Mouse (Mus musculus) cerebellum, adult 11 months (tissue): ENCODE data around the gene Fez1.

Experiments used
- DNase-seq: peaks from one replicate; pipeline ENCODE4 v3.0.0; 2022

Gene Fez1

GRCm38 (mm10) chr9:36821644-36822000, at the start of gene Fez1:
Gene Fez1 (plus strand): TSS chr9:36821864.
- DNase-seq, result peak; percentile 39

DNA sequence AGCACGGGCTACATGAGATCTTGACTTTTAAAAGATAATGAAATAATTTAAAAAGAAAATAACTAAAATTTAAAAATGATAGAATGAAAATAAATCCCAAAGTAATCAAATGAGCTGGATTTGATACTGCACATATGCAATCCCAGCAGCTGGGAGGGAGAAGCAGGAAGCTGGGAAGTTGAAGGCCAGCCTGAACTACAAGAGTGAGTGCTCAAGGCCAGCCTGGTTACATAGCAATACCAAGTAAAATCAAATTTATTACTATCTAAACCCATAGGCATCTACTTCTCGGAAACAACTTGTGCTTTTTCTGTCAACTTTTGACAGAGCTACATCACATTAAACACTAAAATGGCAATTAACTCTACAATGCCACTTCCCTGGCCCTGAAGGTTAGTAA, 37.7 kb upstream of the Fez1 start:
- DNase-seq, result no peak

DNA sequence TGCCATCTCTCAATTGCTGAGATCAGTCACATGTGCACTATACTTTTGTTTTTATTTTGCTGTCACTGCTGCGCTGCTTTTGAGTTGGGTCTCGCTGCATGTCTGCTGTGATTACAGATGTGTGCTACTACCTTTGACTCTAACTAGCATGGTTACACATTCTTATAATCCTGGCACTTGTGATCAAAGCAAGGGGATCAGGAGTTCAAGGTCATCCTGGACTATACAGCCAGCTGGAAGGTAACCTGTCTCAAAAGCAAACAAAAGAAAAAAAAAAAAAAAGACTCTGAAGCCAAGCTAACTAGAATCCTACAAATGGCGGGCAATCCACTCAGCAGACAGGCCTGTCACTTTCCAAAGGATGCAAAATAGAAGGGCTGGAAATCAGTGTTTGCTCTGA, 29.5 kb upstream of the Fez1 start:
- DNase-seq, result no peak

DNA sequence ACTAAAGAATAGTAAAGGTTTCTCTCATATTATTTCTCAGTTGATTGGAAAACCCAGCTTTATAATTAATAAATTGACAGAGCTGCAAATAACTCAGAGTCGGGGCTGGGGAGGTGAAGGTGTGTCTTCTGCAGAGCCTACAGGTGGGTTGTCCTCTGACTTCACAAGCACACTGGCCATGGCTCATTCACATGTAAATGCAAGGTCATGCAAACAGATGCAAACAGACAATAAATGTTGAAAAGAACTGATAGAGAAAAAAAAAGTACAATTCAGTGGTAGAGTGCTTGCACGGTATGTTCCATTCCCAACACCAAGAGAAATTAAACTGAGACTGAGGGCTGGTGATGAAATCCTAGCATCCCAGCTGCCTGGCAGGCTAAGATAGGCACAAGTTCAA, 27.2 kb upstream of the Fez1 start:
- DNase-seq, result no peak

- no peak for DNase-seq
Measured at GRCm38 (mm10) chr9:36795556-36795955, 26.1 kb upstream of the Fez1 start.

GRCm38 (mm10) chr9:36796224-36796623, 25.4 kb upstream of the Fez1 start:
- no peak for DNase-seq

DNA sequence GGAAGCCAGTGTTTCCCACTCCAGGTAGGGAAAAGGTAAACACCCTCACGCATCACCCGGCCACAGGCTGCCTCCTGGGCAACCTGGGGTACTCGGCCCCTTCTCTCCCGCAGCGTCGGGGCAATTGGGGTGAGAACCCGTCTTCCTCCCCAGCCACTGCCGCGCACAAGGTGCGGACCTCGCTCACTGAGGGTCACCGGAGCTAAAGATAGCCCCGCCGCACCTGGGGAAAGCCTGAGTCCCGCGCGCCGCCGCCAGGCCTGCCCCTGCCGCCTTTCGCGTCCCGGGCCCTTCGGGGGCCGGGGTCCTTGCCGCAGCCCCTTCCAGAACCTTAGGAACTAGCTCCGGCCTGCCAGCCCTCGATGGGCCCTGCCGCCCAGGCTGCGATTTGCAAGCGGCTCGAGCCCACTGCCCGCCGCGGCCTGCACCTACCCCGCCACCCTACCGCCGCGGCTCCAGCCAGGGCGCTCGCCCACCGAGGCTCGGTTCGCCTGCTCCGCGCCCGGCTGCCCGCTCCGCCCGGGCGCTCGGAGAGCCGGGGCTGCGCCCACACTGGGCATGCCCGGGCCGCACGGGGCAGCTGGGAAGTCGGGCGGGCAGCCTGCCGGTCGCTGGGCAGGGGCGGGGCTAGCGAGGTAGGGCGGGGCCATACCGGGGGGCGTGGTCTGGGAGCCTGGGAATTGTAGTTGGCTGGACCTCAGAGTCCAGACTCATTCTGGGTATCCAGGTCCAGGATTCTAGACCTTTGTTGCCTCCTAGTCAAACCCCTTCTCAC, 24.7 kb upstream of the Fez1 start, which contains the start of gene Ei24:
Ei24 (minus strand) TSS at position 613 of the 775 bp plus-strand sequence.
- DNase-seq, result peak; percentile 96

GRCm38 (mm10) chr9:36801961-36802360, 19.7 kb upstream of the Fez1 start:
- DNase-seq, result no peak

- no peak for DNase-seq
Measured at GRCm38 (mm10) chr9:36802951-36803350, 18.7 kb upstream of the Fez1 start.

GRCm38 (mm10) chr9:36803386-36803785, 18.3 kb upstream of the Fez1 start:
- DNase-seq, result no peak

DNA sequence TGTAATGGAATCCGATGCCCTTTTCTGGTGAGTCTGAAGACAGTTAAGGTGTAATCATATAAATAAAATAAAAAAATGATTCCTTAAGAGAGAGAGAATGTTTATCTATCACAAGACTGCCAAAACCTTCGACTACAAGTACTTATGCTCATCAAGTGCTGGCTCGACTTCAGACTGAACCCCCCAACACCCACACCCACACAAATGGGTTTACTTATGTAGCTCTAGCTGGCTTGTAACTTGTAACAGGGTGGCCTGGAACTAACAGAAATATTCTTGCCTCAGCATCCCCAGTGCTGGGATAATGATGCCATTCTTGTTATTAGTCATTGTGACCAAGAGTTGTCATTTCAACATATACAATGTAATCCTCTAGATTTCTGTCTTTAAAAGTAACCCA, 17.7 kb upstream of the Fez1 start:
- DNase-seq, result no peak

DNA sequence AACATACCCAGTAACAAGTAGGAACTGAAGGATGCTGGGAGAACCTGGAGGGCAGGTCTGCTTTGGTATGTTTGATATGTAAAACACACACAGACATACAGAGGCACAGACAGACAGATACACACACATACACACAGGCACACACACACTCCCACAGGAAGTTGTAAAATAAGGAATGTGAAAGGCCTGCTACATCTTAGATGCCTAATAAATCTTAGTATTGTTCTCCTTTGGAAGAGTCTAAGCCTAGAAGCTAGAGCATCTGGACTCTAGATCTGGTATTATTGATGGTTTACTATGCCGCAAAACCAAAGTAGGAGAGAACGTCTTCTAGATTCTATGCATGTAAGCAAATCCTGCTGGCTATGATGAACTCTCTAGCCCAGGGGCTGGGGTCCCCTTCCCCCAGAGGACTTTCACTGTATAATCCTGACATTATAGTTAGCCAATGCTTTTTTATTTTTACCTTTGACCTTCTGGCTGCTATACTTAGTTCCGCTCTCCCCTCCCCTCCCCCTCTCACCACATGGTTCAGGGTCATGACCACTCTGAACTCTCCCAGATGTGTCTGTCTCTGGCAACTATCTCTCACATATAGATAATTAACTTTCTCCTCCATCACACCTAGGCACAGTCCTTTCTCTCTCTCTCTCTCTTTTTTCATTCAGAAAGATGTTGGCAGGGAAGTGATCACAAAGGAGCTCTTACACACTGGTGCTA, 16.2 kb upstream of the Fez1 start:
- no peak for DNase-seq

GRCm38 (mm10) chr9:36808126-36808785, 13.4 kb upstream of the Fez1 start:
- no peak for DNase-seq

- DNase-seq, result no peak
Measured at GRCm38 (mm10) chr9:36814486-36814885, 7.2 kb upstream of the Fez1 start.

DNA sequence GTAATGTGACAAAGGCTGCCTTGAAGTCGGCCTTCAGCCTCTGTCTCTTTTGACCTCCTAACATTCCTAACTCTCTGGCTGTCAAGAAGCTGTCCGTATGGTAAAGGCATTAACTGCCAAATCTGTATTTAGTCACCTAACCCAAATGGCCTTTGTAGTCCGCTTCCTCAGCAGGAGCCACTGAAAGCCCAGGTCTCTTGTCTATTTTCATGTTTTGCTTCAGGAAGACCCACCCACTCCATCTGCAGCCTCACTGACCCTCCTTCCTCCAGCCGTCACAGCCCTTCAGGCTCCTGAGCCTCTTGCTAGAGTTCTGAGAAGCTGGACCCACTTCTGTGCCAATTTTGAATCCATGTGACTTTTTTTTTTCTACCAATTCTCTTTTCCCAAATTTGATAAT, 2.8 kb upstream of the Fez1 start:
- DNase-seq, result no peak

DNA sequence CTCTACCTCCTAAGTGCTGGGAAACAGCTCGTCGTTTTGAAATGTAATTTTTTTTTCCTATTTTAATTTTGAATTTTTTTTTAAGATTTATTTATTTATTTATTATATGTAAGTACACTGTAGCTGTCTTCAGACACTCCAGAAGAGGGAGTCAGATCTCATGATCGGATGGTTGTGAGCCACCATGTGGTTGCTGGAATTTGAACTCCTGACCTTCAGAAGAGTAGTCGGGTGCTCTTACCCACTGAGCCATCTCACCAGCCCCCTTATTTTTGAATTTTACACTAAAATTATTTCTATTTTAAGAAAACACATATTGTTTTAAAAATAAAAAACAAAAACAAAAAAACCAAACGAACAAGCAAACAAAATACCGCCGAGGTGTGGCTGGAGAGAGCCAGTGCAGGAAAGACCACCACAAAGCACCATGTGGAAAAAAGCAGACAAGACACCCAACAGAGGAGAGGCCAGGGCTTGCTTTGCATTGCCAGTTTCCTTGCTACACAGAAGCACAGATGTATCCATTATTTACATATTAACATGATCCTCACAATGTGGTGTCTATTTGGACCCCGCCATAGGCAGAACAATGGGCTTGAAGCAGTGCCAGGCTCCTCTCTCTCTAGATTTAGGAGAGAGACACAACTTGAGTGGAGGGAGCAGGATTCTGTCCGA, 558 bp upstream of the Fez1 start:
- no peak for DNase-seq

DNA sequence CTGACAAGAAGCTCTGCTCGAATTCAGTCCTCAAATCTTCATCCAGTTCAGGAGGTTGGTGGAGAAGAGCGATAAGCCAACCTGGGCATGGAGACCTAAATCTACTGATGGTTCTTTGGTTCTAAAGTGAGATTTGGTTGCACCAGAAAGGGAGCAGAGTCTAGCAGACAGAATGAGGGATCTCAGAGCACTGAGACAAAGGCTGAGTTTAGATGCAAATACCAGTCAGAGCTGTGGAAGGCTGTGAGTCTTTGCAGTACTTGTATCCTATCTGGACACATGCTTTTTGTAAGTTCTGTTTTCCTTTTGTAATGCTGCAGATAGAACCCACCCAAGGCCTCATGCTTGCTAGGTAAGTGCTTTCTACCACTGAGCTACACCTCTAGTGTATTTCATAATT, 360 bp downstream of the Fez1 start:
- DNase-seq, result no peak

- no peak for DNase-seq
Measured at GRCm38 (mm10) chr9:36826612-36827363, 5.1 kb downstream of the Fez1 start.

GRCm38 (mm10) chr9:36831401-36831800, 9.7 kb downstream of the Fez1 start:
- DNase-seq, result no peak

DNA sequence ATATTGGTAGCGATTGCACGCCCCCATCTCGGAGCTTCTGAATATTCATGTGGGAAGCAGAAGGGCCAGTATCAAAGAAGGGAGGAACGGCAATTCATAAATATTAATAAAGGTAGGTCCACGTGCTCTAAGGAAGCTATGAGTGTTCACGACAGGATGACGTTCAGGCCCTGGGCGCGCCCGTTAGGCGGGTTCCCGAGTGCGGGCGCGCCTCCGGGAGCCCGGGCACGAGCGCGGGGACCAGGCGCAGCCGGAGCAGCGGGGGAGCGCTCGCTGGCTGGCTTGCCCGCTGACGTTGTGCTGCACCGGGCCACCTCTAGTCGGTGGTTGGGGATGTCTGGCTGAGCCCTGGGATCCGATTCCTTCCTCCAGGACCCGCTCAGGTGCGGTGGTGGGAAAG, 10.9 kb downstream of the Fez1 start:
- DNase-seq, result peak; percentile 90

DNA sequence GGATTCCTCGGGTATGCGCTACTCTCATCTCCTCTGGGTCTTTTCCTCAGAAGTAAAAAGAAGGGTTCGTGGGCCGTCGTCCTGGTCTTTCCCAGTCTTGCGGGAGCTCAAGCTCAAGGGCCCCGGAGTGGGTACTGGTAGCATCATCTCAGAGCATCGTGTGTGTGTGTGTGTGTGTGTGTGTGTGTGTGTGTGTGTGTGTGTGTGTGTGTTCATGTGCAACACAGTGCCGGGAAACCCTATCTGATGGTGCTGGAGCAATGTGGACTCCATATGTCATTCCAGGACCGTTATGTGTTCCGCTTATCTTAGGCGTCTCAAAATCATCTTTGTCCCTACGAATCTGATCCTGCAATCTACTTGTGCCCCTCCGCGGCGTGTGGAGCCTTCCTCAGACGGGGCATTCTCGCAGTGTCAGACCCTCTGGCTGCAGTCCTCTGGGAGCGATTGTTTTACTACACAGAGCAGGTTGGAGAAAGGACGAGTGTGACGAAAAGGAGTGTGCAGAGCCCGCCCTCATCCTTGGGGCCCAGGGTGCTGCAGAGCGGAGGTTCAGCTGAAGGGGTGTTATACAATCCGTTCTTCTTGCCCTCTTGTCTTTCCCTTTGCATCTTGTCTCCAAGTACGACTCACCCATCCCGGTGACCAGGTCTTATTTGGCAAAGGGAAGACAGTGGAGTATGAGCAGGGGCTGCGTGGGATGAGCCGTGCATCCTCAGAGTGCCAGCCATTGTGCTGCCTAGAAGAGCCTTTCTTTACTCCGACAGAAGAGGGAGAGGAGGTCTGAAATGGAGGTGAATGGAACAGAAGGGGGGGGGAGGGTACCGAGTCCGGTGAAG, 11.6 kb downstream of the Fez1 start:
- peak; percentile 66 for DNase-seq

- peak; percentile 44 for DNase-seq
Measured at GRCm38 (mm10) chr9:36833914-36834313, 12.2 kb downstream of the Fez1 start.
